Mouse (Mus musculus) heart, postnatal 0 days (tissue): ENCODE measurements around the gene Tstd2.

ENCODE experiments used
- CTCF ChIP-seq: IDR thresholded peaks from 2 replicates; pipeline ENCODE4 v1.5.1; 2016; ENCODE audit warnings: antibody characterized with exemption, control low read depth, low read depth
- EP300 ChIP-seq: IDR thresholded peaks from 2 replicates; pipeline ENCODE4 v1.6.1; 2016; ENCODE audit warnings: antibody characterized with exemption, low read depth

GRCm38 (mm10) chr4:46095826-46096159 lies 42.7 kb downstream of the Tstd2 start:
- no peak for TF ChIP-seq CTCF
- no peak for TF ChIP-seq EP300
